Mouse (Mus musculus): ENCODE measurements around the gene Btbd35f24. TPM values are rescaled to one million over a fixed set of nuclear protein-coding genes. Genes with fewer than 3 reads are reported as not detected.

Gene Btbd35f24
- polyA plus RNA-seq (2012; ENCODE audit: low replicate concordance): not detected in 2 replicates

DNA sequence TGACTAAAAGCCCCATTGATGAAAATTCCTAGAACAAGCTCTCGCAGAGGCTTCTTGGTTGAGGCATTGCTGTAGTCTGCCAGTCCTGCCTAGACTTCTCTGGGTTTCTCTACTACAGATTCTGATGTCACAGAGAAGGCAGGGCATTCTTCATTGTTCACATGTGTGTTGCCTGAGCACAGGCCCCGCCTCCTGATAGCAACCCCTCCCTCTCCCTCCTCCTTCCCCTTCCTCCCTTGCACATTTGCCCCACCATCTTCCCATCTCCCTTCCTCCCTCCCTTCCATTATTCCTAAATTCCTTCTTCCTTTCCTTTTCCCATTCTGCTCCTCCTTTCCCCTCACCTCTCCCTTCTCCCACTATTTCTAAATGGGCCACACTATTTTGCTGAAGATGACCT lies at the start of gene Btbd35f24:
Gene Btbd35f24, minus strand, starts transcription at position 101 of the 400 bp plus-strand sequence.

Other genes starting within 250 kb of the Btbd35f24 start
- gene Btbd35f23, start 119.0 kb downstream of the Btbd35f24 start, polyA plus RNA-seq (2012; ENCODE audit: low replicate concordance): not detected in 2 replicates
- not detected in 2 replicates for gene Btbd35f11, start 247.9 kb upstream of the Btbd35f24 start, polyA plus RNA-seq (2012; ENCODE audit: low replicate concordance)